ENCODE assay signal across 8 mouse cellular contexts in the genomic region with DNA sequence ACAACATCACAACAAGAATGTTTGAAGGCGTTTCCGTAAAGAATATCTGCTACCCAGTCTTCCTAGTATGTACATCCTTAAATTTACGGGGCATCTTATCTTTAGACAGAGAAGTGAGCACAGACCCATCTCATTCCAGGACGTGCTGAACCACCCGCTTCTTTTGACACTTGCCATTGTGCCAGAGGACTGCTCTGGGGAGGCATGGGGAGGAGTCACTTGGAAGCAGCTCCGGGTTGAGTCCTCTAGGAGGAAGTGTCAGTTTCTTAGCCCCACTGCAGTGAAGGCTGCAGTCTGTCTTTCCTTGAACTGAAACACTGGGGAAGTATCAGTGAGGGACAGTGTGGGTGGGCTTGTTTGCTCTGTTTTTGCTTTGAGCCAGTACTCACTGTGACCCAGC. TPM values are rescaled to one million over a fixed set of nuclear protein-coding genes. Genes with fewer than 3 reads are reported as not detected.
A peak's percentile ranks its signal among the peaks of the same experiment; 100 is the strongest.
DNase-seq lines count a peak whose midpoint lies in the region; ATAC-seq and TF ChIP-seq lines count a peak whose summit lies in the region.

No protein-coding gene starts in this region.

- H3K4me2 ChIP-seq in liver, embryonic 13.5 days, result peak overlapping the region; percentile 95
- H3K4me2 ChIP-seq in stomach, postnatal 0 days (replicated peaks; ENCODE audit: low read depth), result peak overlapping the region; percentile 66

- peaks cover 16% of the 10 kb centered on the region for H3K36me3 ChIP-seq in spleen, adult 2 months (ENCODE audit: control insufficient read depth, insufficient read depth, low read length)
- peaks cover 36% of the 10 kb centered on the region for H3K36me3 ChIP-seq in liver, embryonic 13.5 days
- peaks cover 12% of the 10 kb centered on the region; the same call in 1 of the 2 replicates for H3K36me3 ChIP-seq in stomach, postnatal 0 days (ENCODE audit: control insufficient read depth, insufficient read depth, low read length)

- peak overlapping the region; percentile 4; the same call in 1 of the 2 replicates for H3K4me3 ChIP-seq in spleen, adult 2 months (ENCODE audit: extremely low read depth, insufficient read depth, insufficient read length)
- H3K4me3 ChIP-seq in liver, embryonic 13.5 days (replicated peaks), result peak overlapping the region; percentile 76
- peak overlapping the region; percentile 72 for H3K4me3 ChIP-seq in stomach, postnatal 0 days (ENCODE audit: low read depth, low read length)

- no peak for TF ChIP-seq POLR2A in spleen, adult 2 months (IDR thresholded peaks at IDR 0.05; ENCODE audit: low read depth, low read length)

- no peaks in the 10 kb centered on the region for H3K27me3 ChIP-seq in spleen, adult 2 months (ENCODE audit: control insufficient read depth, insufficient read depth, low read length)
- H3K27me3 ChIP-seq in liver, embryonic 13.5 days, result no peaks in the 10 kb centered on the region
- no peaks in the 10 kb centered on the region for H3K27me3 ChIP-seq in stomach, postnatal 0 days (ENCODE audit: control insufficient read depth, insufficient read depth, low read length)

- DNase-seq in spleen, adult 2 months (ENCODE audit: low read depth in 1 of 2, low spot score in 2 of 2), result no peak
- no peak for DNase-seq in spleen, postnatal 36 days (ENCODE audit: low spot score in 2 of 2)
- no peak for DNase-seq in liver, embryonic 13.5 days
- peak; percentile 37 for DNase-seq in stomach, postnatal 0 days (ENCODE audit: low spot score)
- DNase-seq in left cerebral cortex, adult 8-10 months (ENCODE audit: low spot score in 2 of 2), result no peak
- no peak for DNase-seq in kidney, adult 18-20 months
- DNase-seq in left cerebral cortex, postnatal 14 days (ENCODE audit: low spot score in 2 of 2), result no peak

- ATAC-seq in erythroid progenitor cell, adult 5-6 weeks (replicated peaks; ENCODE audit: low FRiP score, poor library complexity, severe bottlenecking), result peak; percentile 57; the same call in 1 of the 2 replicates
- ATAC-seq in liver, embryonic 13.5 days (ENCODE audit: low read depth), result no peak
- peak; percentile 24; the same call in 1 of the 2 replicates for ATAC-seq in stomach, postnatal 0 days (ENCODE audit: low FRiP score, low TSS enrichment)

- WGBS in spleen, adult 2 months, result 8% methylated on average over 6 of the region's 6 CpGs
- 12% methylated on average over 6 of the region's 6 CpGs for WGBS in liver, embryonic 13.5 days (ENCODE audit: insufficient replicate concordance)
- 28% methylated on average over 6 of the region's 6 CpGs for WGBS in stomach, postnatal 0 days

- no peak overlapping the region for H3K27ac ChIP-seq in spleen, adult 2 months (ENCODE audit: insufficient read depth, low read length)
- 0 out of 2 replicates have a peak overlapping the region, but pooled peaks have one; percentile 2 for H3K27ac ChIP-seq in liver, embryonic 13.5 days
- H3K27ac ChIP-seq in stomach, postnatal 0 days (replicated peaks), result peak overlapping the region; percentile 88

- no peak for TF ChIP-seq CTCF in spleen, adult 2 months (IDR thresholded peaks at IDR 0.05; ENCODE audit: extremely low read depth, insufficient read depth, insufficient read length, insufficient replicate concordance)
- TF ChIP-seq CTCF in stomach, postnatal 0 days (IDR thresholded peaks at IDR 0.05; ENCODE audit: low read depth), result no peak

- TF ChIP-seq EP300 in stomach, postnatal 0 days (optimal IDR thresholded peaks at IDR 0.05), result no peak

- peaks cover 5% of the 10 kb centered on the region; the same call in 1 of the 2 replicates for H3K4me1 ChIP-seq in spleen, adult 2 months (ENCODE audit: control insufficient read depth, insufficient read depth, insufficient read length)
- H3K4me1 ChIP-seq in liver, embryonic 13.5 days (replicated peaks), result peaks cover 26% of the 10 kb centered on the region
- H3K4me1 ChIP-seq in stomach, postnatal 0 days (replicated peaks; ENCODE audit: control insufficient read depth, insufficient read depth), result 0 out of 2 replicates have a peak, but pooled peaks cover 4% of the 10 kb centered on the region

- intact Hi-C loops in left cerebral cortex, postnatal 14 days (cut with DNase I), result no loop called here

- H3K9me3 ChIP-seq in liver, embryonic 13.5 days (replicated peaks), result no peaks in the 10 kb centered on the region
- no peaks in the 10 kb centered on the region for H3K9me3 ChIP-seq in stomach, postnatal 0 days (ENCODE audit: control insufficient read depth, low read length)

- peak overlapping the region; percentile 85 for H3K9ac ChIP-seq in liver, embryonic 13.5 days
- peak overlapping the region; percentile 81 for H3K9ac ChIP-seq in stomach, postnatal 0 days (ENCODE audit: low read length)

RNA-seq across cellular contexts. Expression of a gene that starts 1.0 kb away (rescaled TPM):
- 1.9 and 2.2 TPM in 2 replicates for polyA plus RNA-seq in spleen, adult 2 months (2012; rRNA removed)
- 1.7 and 5.8 TPM in 2 replicates for total RNA-seq in erythroid progenitor cell, adult 5-6 weeks (2015; ENCODE audit: low replicate concordance)
- total RNA-seq in erythroid progenitor cell, adult 5-6 weeks (2017; ENCODE audit: low replicate concordance), result 3.1 and 4.5 TPM in 2 replicates
- 6.9 and 9.0 TPM in 2 replicates for polyA plus RNA-seq in liver, embryonic 13.5 days (2015; fragmentation: Nextera tagmentation; extraction: Ambion mirVana)
- 8.5 TPM in 2 replicates for polyA plus RNA-seq in stomach, postnatal 0 days (2015; fragmentation: Nextera tagmentation; extraction: Ambion mirVana)
- total RNA-seq in left cerebral cortex, adult 8-10 months (2022), result 10 to 100 TPM; 17.9 to 21.2 (median 19.4) TPM
- 10 to 100 TPM; 23.8 to 24.7 TPM for total RNA-seq in left cerebral cortex, postnatal 14 days (2021)

RNA-seq across cellular contexts. Expression of a gene that starts 43.8 kb away (rescaled TPM):
- polyA plus RNA-seq in spleen, adult 2 months (2012; rRNA removed), result 1.3 and 1.5 TPM in 2 replicates
- not detected in 2 replicates for total RNA-seq in erythroid progenitor cell, adult 5-6 weeks (2015; ENCODE audit: low replicate concordance)
- total RNA-seq in erythroid progenitor cell, adult 5-6 weeks (2017; ENCODE audit: low replicate concordance), result 0.26 TPM in 1 of 2 replicates, not detected in the other
- 1.8 and 2.1 TPM in 2 replicates for polyA plus RNA-seq in liver, embryonic 13.5 days (2015; fragmentation: Nextera tagmentation; extraction: Ambion mirVana)
- polyA plus RNA-seq in stomach, postnatal 0 days (2015; fragmentation: Nextera tagmentation; extraction: Ambion mirVana), result 6.2 and 6.3 TPM in 2 replicates
- 10 to 100 TPM; 14.9 to 18.4 (median 16.7) TPM for total RNA-seq in left cerebral cortex, adult 8-10 months (2022)
- total RNA-seq in left cerebral cortex, postnatal 14 days (2021), result 10 to 100 TPM; 12.7 to 14.6 TPM

Comparison
In these comparisons a context has a peak if more than half of its experiments do, and no peak if none do; other contexts are left out.
1. H3K4me3 ChIP-seq: peak in every context shown above with its lines; median percentile 76 in liver, embryonic 13.5 days; 72 in stomach, postnatal 0 days; 4 in spleen, adult 2 months.
2. RNA of a gene that starts 43.8 kb away (total RNA-seq): 14.9 to 18.4 TPM in left cerebral cortex, adult 8-10 months and 12.7 to 14.6 TPM in left cerebral cortex, postnatal 14 days; 0.26 TPM in erythroid progenitor cell, adult 5-6 weeks; every median in the first group is over 10 times any median in the second.